Mouse (Mus musculus): Measurements from ENCODE around the gene Rhbg.

DNA sequence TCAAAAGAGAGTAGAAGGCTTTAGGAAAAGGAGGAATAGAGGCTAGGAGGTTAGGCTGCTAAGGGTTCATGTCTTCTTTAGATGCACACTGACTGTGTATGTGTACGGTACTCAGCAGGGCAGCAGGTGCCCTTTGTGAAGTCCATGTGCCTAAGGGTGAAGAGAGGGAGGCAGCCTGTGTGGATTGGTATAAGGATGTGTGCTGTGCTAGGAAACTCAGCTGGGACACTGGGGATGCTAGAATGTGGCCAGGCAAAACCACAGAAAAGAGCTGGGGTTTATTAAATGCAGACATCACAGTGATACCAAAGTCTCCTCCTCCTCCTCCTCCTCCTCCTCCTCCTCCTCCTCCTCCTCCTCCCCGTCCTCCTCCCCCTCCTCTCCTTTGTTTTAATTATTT lies 36.8 kb downstream of the Rhbg start:
- TF ChIP-seq CTCF (IDR thresholded peaks at IDR 0.05 in 2 of 3, conservative IDR thresholded peaks at IDR 0.05 in 1 of 3; ENCODE audit: control insufficient read depth in 1 of 3, insufficient read depth in 1 of 3, low read depth in 2 of 3, low read length in 3 of 3, poor library complexity in 1 of 3, severe bottlenecking in 1 of 3): no peak
- TF ChIP-seq E2F4 (IDR thresholded peaks at IDR 0.05; ENCODE audit: borderline replicate concordance, low read depth, low read length): no peak

Data from MEL (cell line).